Mouse (Mus musculus) stomach, postnatal 0 days (tissue): ENCODE measurements around the gene Ccl26. TPM values are rescaled to one million over a fixed set of nuclear protein-coding genes. Genes with fewer than 3 reads are reported as not detected.
"Not testable (repeated sequence)": the region's sequence is repeated elsewhere in the genome, so short reads cannot be mapped to it uniquely, and the experiment has no call there.

ENCODE experiments used
- ATAC-seq: fragments of 200-750 bp; cut with Nextera tagmentation; 2 replicates; pipeline ENCODE4 v1.8.0; 2017; ENCODE audit not compliant: low FRiP score, low TSS enrichment
- DNase-seq: peaks from one replicate; pipeline ENCODE4 v3.0.0-alpha.2; 2016; ENCODE audit warnings: low spot score
- H3K27ac ChIP-seq: fragments of 300-500 bp; sonication (generic); replicated peaks from 2 replicates; pipeline ENCODE4 v1.5.1; 2014; ENCODE audit warnings: mild to moderate bottlenecking, control low read depth
- H3K27me3 ChIP-seq: fragments of 300-500 bp; sonication (generic); 2 replicates; pipeline ENCODE4 v1.6.1; 2014; ENCODE audit warnings: low read length; ENCODE audit not compliant: control insufficient read depth, insufficient read depth
- H3K36me3 ChIP-seq: fragments of 300-500 bp; sonication (generic); 2 replicates; pipeline ENCODE4 v1.6.1; 2014; ENCODE audit warnings: low read length, mixed read lengths; ENCODE audit not compliant: control insufficient read depth, insufficient read depth
- H3K4me1 ChIP-seq: fragments of 300-500 bp; sonication (generic); replicated peaks from 2 replicates; pipeline ENCODE4 v1.6.1; 2014; ENCODE audit warnings: antibody characterized with exemption; ENCODE audit not compliant: control insufficient read depth, insufficient read depth
- H3K4me2 ChIP-seq: fragments of 300-500 bp; sonication (generic); replicated peaks from 2 replicates; pipeline ENCODE4 v1.6.1; 2014; ENCODE audit warnings: low read depth, mild to moderate bottlenecking, control low read depth, moderate library complexity
- H3K4me3 ChIP-seq: fragments of 300-500 bp; sonication (generic); 2 replicates; pipeline ENCODE4 v1.5.1; 2014; ENCODE audit warnings: low read depth, low read length, control low read depth
- H3K9ac ChIP-seq: fragments of 300-500 bp; sonication (generic); 2 replicates; pipeline ENCODE4 v1.6.1; 2014; ENCODE audit warnings: mild to moderate bottlenecking, low read length, control low read depth, mixed read lengths
- H3K9me3 ChIP-seq: fragments of 300-500 bp; sonication (generic); 2 replicates; pipeline ENCODE4 v1.6.1; 2016; ENCODE audit warnings: low read length; ENCODE audit not compliant: control insufficient read depth
- CTCF ChIP-seq: IDR thresholded peaks from 2 replicates; pipeline ENCODE4 v1.5.1; 2016; ENCODE audit warnings: antibody characterized with exemption, low read depth, mild to moderate bottlenecking, moderate library complexity
- EP300 ChIP-seq: optimal IDR thresholded peaks from 2 replicates; pipeline ENCODE3; 2016; ENCODE audit warnings: antibody characterized with exemption
- WGBS: fragments of 180-500 bp; shearing (Covaris S2); extraction: QIAGEN DNeasy Blood & Tissue Kit; methylation state at CpG from one replicate; pipeline ENCODE4 v1.1.7; 2014; 5-methylcytosine and 5-hydroxymethylcytosine counted together
- polyA plus RNA-seq: library from polyadenylated mRNA; unstranded; fragments of >200 nt; fragmentation: Nextera tagmentation; extraction: Ambion mirVana; gene quantifications from 2 replicates; pipeline ENCODE4 v1.2.1, GENCODE M21; 2015

The Ccl26 gene
- not detected in 2 replicates for polyA plus RNA-seq

DNA sequence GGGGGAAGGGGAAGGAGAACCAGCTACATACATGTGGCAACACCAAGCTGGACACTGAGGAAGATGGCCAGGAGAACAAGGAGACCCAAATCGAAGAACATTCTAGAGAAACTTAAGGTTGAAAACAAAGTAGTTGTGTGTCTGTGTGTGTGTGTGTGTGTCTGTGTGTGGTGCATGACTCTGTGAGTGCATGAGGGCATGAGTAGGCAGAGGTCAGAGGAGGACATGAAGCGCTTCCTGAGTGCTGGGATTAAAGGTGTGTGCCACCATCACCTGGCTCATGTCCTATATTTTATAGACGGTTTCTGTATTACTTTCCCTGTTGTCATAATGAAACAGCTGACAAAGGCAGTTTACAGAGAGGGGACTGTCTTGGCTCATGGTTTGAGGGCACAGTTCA lies at the start of gene Ccl26:
TSS of gene Ccl26 (minus strand) at position 101 of the 400 bp plus-strand sequence.
- Histone ChIP-seq H3K27me3 (no peaks in the 10 kb centered on the region), H3K4me1 (no peaks in the 10 kb centered on the region), H3K4me2 (no peak within 1 kb of the TSS), H3K9me3 (no peaks in the 10 kb centered on the region), H3K9ac (no peak within 1 kb of the TSS), H3K4me3 (no peak within 1 kb of the TSS), H3K36me3 (no peaks in the 10 kb centered on the region), H3K27ac (no peak within 1 kb of the TSS)
- TF ChIP-seq EP300 (no peak), CTCF (no peak)
- WGBS, result 82% methylated on average over 3 of the region's 3 CpGs
- ATAC-seq (no peak), DNase-seq (no peak)

DNA sequence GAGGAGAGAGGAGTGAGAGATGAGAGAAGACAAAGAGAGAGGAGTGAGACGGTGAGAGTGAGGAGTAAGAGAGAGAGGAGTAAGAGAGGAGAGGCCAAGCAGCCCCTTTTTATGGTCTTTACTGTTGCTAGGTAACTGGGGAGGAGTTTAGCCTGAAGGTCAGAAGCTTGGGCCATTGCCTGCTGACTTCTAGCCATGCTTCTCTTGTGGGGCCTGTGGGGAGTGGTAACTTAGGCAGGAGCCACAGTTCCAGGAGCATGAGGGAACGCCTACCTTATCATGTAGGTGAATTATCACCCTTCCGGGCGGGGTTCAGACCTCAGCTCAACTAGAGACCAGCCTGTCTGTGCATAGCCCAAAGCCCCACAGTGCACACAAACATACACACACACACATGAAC lies 46.4 kb upstream of the Ccl26 start:
- Histone ChIP-seq H3K36me3 (no peaks in the 10 kb centered on the region), H3K9me3 (no peaks in the 10 kb centered on the region), H3K27ac (no peak overlapping the region), H3K4me3 (no peak overlapping the region), H3K4me2 (no peak overlapping the region), H3K9ac (no peak overlapping the region), H3K4me1 (no peaks in the 10 kb centered on the region), H3K27me3 (no peaks in the 10 kb centered on the region)
- ATAC-seq (no peak), DNase-seq (no peak)
- 62% methylated on average over 4 of the region's 4 CpGs for WGBS
- TF ChIP-seq EP300 (no peak), CTCF (no peak)

GRCm38 (mm10) chr5:135607581-135607980 lies 44.2 kb upstream of the Ccl26 start:
- no peak for TF ChIP-seq CTCF
- no peak for TF ChIP-seq EP300
- 46% methylated on average over 1 of the region's 1 CpGs for WGBS

GRCm38 (mm10) chr5:135606717-135607116 lies 43.3 kb upstream of the Ccl26 start:
- not testable (repeated sequence) for H3K36me3 ChIP-seq, H3K27me3 ChIP-seq, H3K4me3 ChIP-seq, H3K9ac ChIP-seq, H3K4me2 ChIP-seq, H3K27ac ChIP-seq, H3K9me3 ChIP-seq, ATAC-seq, DNase-seq, H3K4me1 ChIP-seq
- no CpG with 5 or more reads among the region's 1 CpGs for WGBS

More at GRCm38 (mm10) chr5:135607581-135607980, 44.2 kb upstream of the Ccl26 start:
- Histone ChIP-seq H3K27ac (no peak overlapping the region), H3K9me3 (peaks cover 4% of the 10 kb centered on the region; the same call in 1 of the 2 replicates), H3K9ac (no peak overlapping the region), H3K4me3 (no peak overlapping the region), H3K27me3 (no peaks in the 10 kb centered on the region), H3K36me3 (no peaks in the 10 kb centered on the region), H3K4me1 (no peaks in the 10 kb centered on the region), H3K4me2 (no peak overlapping the region)
- ATAC-seq (no peak), DNase-seq (no peak)

DNA sequence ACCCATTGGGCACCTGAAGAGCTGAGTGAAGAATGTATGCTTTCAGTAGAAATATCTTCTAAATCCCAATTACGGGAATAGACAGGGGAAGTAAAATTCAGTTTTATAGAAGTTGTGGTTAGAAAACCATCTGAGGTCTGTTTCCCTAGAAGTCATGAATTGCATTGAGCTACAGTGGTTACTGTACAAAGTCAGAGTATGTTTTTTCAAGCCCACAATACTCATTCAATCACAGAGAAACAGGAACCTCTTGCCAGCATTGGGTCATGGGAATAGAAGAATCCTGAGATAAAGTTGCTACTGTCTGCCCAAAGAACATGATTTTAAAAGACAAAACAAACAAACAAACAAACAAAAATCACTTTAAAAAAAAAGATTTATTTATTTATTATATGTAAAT lies 41.3 kb upstream of the Ccl26 start:
- H3K27me3 ChIP-seq, H3K9me3 ChIP-seq, H3K4me1 ChIP-seq, H3K4me2 ChIP-seq, H3K36me3 ChIP-seq, DNase-seq, ATAC-seq, H3K9ac ChIP-seq, H3K4me3 ChIP-seq, H3K27ac ChIP-seq: not testable (repeated sequence)
- no CpG with 5 or more reads among the region's 1 CpGs for WGBS

GRCm38 (mm10) chr5:135589996-135590784 lies 26.8 kb upstream of the Ccl26 start:
- TF ChIP-seq CTCF (no peak), EP300 (no peak)
- no peaks in the 10 kb centered on the region for H3K4me1 ChIP-seq
- WGBS, result 76% methylated on average over 12 of the region's 12 CpGs
- DNase-seq (no peak), ATAC-seq (no peak)
- no peak overlapping the region for H3K4me2 ChIP-seq
- H3K9me3 ChIP-seq, result no peaks in the 10 kb centered on the region
- no peak overlapping the region for H3K4me3 ChIP-seq
- H3K27ac ChIP-seq, result no peak overlapping the region
- no peaks in the 10 kb centered on the region for H3K36me3 ChIP-seq
- H3K27me3 ChIP-seq, result no peaks in the 10 kb centered on the region
- no peak overlapping the region for H3K9ac ChIP-seq
